ENCODE assay signal across 8 mouse cellular contexts in genomic region chr6:148913938-148914337, GRCm38 (mm10). TPM values are rescaled to one million over a fixed set of nuclear protein-coding genes. Genes with fewer than 3 reads are reported as not detected.
A peak's percentile ranks its signal among the peaks of the same experiment; 100 is the strongest.
DNase-seq lines count a peak whose midpoint lies in the region; ATAC-seq and TF ChIP-seq lines count a peak whose summit lies in the region.

No protein-coding gene starts in this region.

- H3K9me3 ChIP-seq in forebrain, embryonic 10.5 days: no peaks in the 10 kb centered on the region
- no peaks in the 10 kb centered on the region for H3K9me3 ChIP-seq in midbrain, embryonic 10.5 days (replicated peaks)
- H3K9me3 ChIP-seq in stomach, postnatal 0 days (ENCODE audit: control insufficient read depth, low read length): no peaks in the 10 kb centered on the region

- H3K9ac ChIP-seq in stomach, postnatal 0 days (ENCODE audit: low read length): no peak overlapping the region

- TF ChIP-seq CTCF in stomach, postnatal 0 days (IDR thresholded peaks at IDR 0.05; ENCODE audit: low read depth): peak; percentile 90

- H3K27ac ChIP-seq in forebrain, embryonic 10.5 days: no peak overlapping the region
- no peak overlapping the region for H3K27ac ChIP-seq in midbrain, embryonic 10.5 days (replicated peaks)
- no peak overlapping the region for H3K27ac ChIP-seq in stomach, postnatal 0 days (replicated peaks)

- no peak overlapping the region for H3K4me2 ChIP-seq in stomach, postnatal 0 days (replicated peaks; ENCODE audit: low read depth)

- DNase-seq in urinary bladder, postnatal 14 days (ENCODE audit: low spot score): peak; percentile 50
- no peak for DNase-seq in urinary bladder, adult 2 months (ENCODE audit: low spot score)
- peak; percentile 34 for DNase-seq in brain, embryonic 18.5 days (ENCODE audit: low read depth, low spot score)
- DNase-seq in forebrain, embryonic 10.5 days (ENCODE audit: extremely low spot score, low spot score): peak; percentile 37
- peak; percentile 58 for DNase-seq in hindlimb bud, embryonic 11.5 days (ENCODE audit: extremely low spot score, low read depth, low spot score)
- peak; percentile 32 to 51 for DNase-seq in left cerebral cortex, adult 18-20 months (ENCODE audit: low spot score in 2 of 2)
- peak; percentile 46 for DNase-seq in midbrain, embryonic 10.5 days (ENCODE audit: low spot score)
- peak; percentile 56 for DNase-seq in stomach, postnatal 0 days (ENCODE audit: low spot score)

- H3K4me3 ChIP-seq in forebrain, embryonic 10.5 days: no peak overlapping the region
- H3K4me3 ChIP-seq in midbrain, embryonic 10.5 days: no peak overlapping the region
- H3K4me3 ChIP-seq in stomach, postnatal 0 days (ENCODE audit: low read depth, low read length): no peak overlapping the region

- WGBS in forebrain, embryonic 10.5 days: 11% methylated on average over 2 of the region's 2 CpGs
- WGBS in midbrain, embryonic 10.5 days: 17% methylated on average over 2 of the region's 2 CpGs
- WGBS in stomach, postnatal 0 days: 6% methylated on average over 2 of the region's 2 CpGs

- no peak for TF ChIP-seq EP300 in stomach, postnatal 0 days (optimal IDR thresholded peaks at IDR 0.05)

- peak; percentile 66 for ATAC-seq in stomach, postnatal 0 days (ENCODE audit: low FRiP score, low TSS enrichment)

- H3K27me3 ChIP-seq in forebrain, embryonic 10.5 days (ENCODE audit: poor library complexity, severe bottlenecking): no peaks in the 10 kb centered on the region
- no peaks in the 10 kb centered on the region for H3K27me3 ChIP-seq in midbrain, embryonic 10.5 days (ENCODE audit: low read depth, poor library complexity, severe bottlenecking)
- H3K27me3 ChIP-seq in stomach, postnatal 0 days (ENCODE audit: control insufficient read depth, insufficient read depth, low read length): no peaks in the 10 kb centered on the region

- peaks cover 8% of the 10 kb centered on the region for H3K36me3 ChIP-seq in forebrain, embryonic 10.5 days (replicated peaks)
- peaks cover 7% of the 10 kb centered on the region for H3K36me3 ChIP-seq in midbrain, embryonic 10.5 days
- H3K36me3 ChIP-seq in stomach, postnatal 0 days (ENCODE audit: control insufficient read depth, insufficient read depth, low read length): no peaks in the 10 kb centered on the region

- peaks cover 6% of the 10 kb centered on the region for H3K4me1 ChIP-seq in forebrain, embryonic 10.5 days
- no peaks in the 10 kb centered on the region for H3K4me1 ChIP-seq in midbrain, embryonic 10.5 days
- no peaks in the 10 kb centered on the region for H3K4me1 ChIP-seq in stomach, postnatal 0 days (replicated peaks; ENCODE audit: control insufficient read depth, insufficient read depth)

RNA-seq across cellular contexts. Expression of gene Caprin2, which starts 17.9 kb away (rescaled TPM):
- 16.5 and 19.3 TPM in 2 replicates for polyA plus RNA-seq in urinary bladder, adult 2 months (2012; rRNA removed)
- 18.9 and 21.3 TPM in 2 replicates for polyA plus RNA-seq in forebrain, embryonic 10.5 days (2016; fragmentation: Nextera tagmentation; extraction: Ambion mirVana)
- 1 to 10 TPM; 7.1 to 9.0 TPM for total RNA-seq in left cerebral cortex, adult 18-20 months (2021)
- polyA plus RNA-seq in midbrain, embryonic 10.5 days (2016; fragmentation: Nextera tagmentation; extraction: Ambion mirVana): 22.4 and 24.0 TPM in 2 replicates
- polyA plus RNA-seq in stomach, postnatal 0 days (2015; fragmentation: Nextera tagmentation; extraction: Ambion mirVana): 4.0 and 5.0 TPM in 2 replicates

RNA-seq across cellular contexts. Expression of gene Sinhcaf, which starts 32.3 kb away (rescaled TPM):
- polyA plus RNA-seq in urinary bladder, adult 2 months (2012; rRNA removed): 17.8 and 20.9 TPM in 2 replicates
- polyA plus RNA-seq in forebrain, embryonic 10.5 days (2016; fragmentation: Nextera tagmentation; extraction: Ambion mirVana): 333 and 368 TPM in 2 replicates
- 1 to 10 TPM; 1.9 to 2.1 TPM for total RNA-seq in left cerebral cortex, adult 18-20 months (2021)
- polyA plus RNA-seq in midbrain, embryonic 10.5 days (2016; fragmentation: Nextera tagmentation; extraction: Ambion mirVana): 322 and 341 TPM in 2 replicates
- 27.6 and 27.9 TPM in 2 replicates for polyA plus RNA-seq in stomach, postnatal 0 days (2015; fragmentation: Nextera tagmentation; extraction: Ambion mirVana)

Comparison
In these comparisons a context has a peak if more than half of its experiments do, and no peak if none do; other contexts are left out.
1. RNA of gene Sinhcaf, which starts 32.3 kb away (polyA plus RNA-seq): 322 to 341 TPM in midbrain, embryonic 10.5 days and 333 to 368 TPM in forebrain, embryonic 10.5 days; 27.6 to 27.9 TPM in stomach, postnatal 0 days and 17.8 to 20.9 TPM in urinary bladder, adult 2 months; every median in the first group is over 10 times any median in the second.